Mouse (Mus musculus) right cerebral cortex, postnatal 25 days (tissue): ENCODE measurements around the gene Olfr588-ps1.
"Not testable (repeated sequence)": the region's sequence is repeated elsewhere in the genome, so short reads cannot be mapped to it uniquely, and the experiment has no call there.

Source experiments
- DNase-seq: peaks from one replicate; pipeline ENCODE4 v3.0.0; 2022

Gene Olfr588-ps1

DNA sequence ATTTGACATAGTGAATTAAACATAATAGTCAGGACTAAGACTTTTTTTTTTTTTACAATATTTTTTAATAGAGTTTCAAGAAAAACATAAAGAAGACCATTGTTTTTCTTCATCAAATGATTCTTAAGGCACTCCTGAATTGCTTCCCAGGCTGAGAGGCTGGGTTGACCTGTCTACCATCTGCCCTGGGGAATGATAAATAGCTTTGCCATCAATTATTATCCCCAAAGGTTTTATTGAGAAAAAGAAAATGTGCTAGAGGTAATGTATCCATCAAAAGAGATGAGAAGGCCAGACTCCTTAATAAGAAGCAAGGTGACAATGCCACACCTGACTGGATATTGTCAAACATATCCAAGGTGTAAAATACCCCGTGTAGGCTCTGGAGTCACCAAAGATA lies at the start of gene Olfr588-ps1:
TSS of gene Olfr588-ps1 (plus strand) at position 301 of the 400 bp plus-strand sequence.
- no peak for DNase-seq

DNA sequence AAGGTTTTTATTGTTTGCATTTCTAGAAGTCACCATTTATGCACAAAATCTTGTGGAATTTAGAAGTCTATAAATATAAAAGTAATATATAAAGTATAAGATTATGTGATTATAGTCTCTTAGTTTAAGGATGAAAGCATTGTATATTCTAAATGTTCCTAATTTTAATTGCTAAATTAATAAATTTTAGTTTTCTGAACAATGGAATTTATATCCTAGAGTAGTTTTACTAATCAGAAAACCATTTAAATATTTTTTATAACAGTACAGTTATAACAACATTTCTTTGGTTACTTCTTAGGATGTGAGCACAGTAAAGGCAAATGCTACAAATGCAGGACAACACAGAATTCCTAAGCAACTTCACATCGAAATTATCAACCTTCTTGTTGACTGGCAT lies 43.3 kb upstream of the Olfr588-ps1 start, which contains the start of gene Olfr585:
TSS of gene Olfr585 (plus strand) at position 301 of the 400 bp plus-strand sequence.
- DNase-seq = no peak

DNA sequence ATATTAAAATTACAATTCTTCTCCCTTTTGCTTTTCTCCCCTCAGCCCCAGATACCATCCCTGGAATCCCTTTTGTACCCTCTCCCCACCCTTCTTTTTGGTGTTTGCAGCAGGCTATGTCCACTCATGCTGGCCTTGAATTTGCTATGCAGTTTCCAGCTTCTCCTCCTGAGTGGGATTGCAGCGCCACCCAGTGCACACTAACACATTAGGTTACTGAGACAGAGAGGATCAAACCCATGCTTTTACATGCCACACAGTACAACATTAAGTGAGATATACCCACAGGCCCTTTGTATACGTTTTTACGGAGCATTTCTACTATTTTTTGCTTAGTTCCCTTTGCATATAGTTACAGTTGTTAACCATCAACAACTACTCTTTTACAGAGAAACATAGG lies 21.3 kb upstream of the Olfr588-ps1 start:
- no peak for DNase-seq

DNA sequence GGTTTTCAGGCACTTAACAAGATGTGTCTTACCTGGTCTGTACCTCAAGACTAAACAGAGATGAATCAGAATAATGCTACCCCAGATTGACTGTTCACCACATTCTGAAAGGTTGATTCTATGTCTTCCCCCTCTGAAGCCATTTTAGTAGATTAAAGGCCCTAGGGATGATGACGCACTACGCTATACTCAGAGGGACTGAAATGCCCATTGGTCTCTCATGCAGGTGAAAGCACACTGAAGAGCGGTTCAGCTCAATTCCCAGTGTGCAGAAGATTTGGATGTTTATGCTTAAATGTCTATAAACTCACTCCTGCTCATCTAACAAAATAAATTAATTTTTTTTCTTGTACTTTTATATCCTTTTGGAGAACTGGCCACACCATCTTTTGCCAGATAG lies 15.1 kb upstream of the Olfr588-ps1 start, which contains the start of gene Olfr586:
TSS of gene Olfr586 (minus strand) at position 101 of the 400 bp plus-strand sequence.
- DNase-seq = no peak

DNA sequence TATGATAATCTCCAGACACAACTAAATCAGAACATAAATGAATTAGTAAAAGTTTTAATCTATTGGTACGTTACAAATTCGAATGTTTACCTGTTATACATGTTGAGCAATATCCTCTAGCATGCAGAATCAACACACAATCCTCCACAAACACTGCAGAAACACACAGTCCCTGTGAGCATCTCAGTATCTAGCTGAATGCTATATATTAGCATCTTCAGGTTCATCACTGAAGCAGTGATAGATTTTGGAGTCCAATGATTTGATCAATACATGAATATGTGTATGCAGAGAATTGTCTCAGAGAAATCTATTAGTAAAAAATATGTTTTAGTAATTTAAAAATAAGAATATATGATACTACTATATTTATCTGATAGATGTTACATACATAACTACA lies 15.6 kb downstream of the Olfr588-ps1 start, which contains the start of gene Olfr589:
TSS of gene Olfr589 (minus strand) at position 101 of the 400 bp plus-strand sequence.
- no peak for DNase-seq

DNA sequence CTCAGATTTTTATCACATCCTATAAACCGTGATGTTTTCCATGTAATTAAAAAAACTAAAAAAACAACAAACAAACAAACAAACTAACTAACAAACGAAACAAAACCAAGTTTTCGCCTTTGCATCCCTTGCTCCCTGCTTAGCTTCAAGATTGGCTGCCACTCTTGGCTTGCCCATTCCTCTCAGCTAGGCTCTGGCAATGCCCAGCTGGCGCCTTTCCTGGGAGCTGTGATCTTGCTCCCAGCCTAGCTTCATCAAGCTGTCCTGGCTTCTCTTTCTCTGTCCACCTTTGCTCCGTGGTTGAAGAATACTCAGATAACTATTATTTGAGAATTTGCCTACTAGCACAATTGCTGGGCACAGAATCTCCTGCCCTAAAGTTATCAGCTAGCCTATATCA lies 29.0 kb downstream of the Olfr588-ps1 start:
- DNase-seq = no peak

DNA sequence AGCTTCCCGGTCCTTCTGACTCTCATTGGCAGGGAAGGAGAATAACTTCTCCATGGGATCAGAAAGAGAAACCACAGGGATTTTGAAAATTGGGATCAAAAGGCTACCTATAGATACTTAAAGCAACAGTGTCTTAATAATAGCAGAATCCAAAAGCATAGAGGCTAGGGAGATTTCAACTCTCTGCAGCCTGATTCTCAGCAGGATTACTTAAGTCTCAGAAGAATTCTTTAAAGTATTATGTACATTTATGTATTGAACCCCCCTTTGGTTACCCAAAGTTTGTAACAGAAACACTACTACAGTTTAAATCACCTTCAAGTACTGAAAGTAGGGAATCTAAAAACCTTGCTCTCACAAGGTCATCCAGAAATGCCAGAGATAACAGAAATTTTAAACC lies 37.6 kb downstream of the Olfr588-ps1 start, which contains the start of gene Olfr591:
TSS of gene Olfr591 (minus strand) at position 101 of the 400 bp plus-strand sequence.
- no peak for DNase-seq

DNA sequence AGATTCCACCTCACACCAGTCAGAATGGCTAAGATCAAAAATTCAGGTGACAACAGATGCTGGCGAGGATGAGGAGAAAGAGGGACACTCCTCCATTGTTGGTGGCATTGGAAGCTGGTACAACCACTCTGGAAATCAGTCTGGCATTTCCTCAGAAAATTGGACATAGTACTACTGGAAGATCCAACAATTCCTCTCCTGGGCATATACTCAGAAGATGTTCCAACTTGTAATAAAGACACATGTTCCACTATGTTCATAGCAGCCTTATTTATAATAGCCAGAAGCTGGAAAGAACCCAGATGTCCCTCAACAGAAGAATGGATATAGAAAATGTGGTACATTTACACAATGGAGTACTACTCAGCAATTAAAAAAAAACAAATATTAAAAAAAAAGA lies 43.8 kb downstream of the Olfr588-ps1 start, which contains the start of gene Olfr592:
TSS of gene Olfr592 (plus strand) at position 301 of the 400 bp plus-strand sequence.
- DNase-seq = not testable (repeated sequence)
